Mouse (Mus musculus) brain, embryonic 14.5 days (tissue): ENCODE results near the gene Arap1.

Experiments
- CTCF ChIP-seq: fragments of 200-500 bp; IDR thresholded peaks from 2 replicates; pipeline ENCODE4 v1.5.1; 2012; ENCODE audit warnings: inconsistent platforms, mild to moderate bottlenecking, moderate library complexity, borderline replicate concordance; ENCODE audit not compliant: insufficient read depth, insufficient read length; ENCODE audit errors: extremely low read depth
- POLR2A ChIP-seq: fragments of 200-500 bp; IDR thresholded peaks from 2 replicates; pipeline ENCODE4 v1.6.1; 2012; ENCODE audit warnings: mild to moderate bottlenecking, inconsistent platforms, borderline replicate concordance; ENCODE audit not compliant: poor library complexity, insufficient read depth, insufficient read length, severe bottlenecking; ENCODE audit errors: extremely low read depth

GRCm38 (mm10) chr7:101360406-101360805 lies 12.5 kb downstream of the Arap1 start:
- no peak for TF ChIP-seq POLR2A
- no peak for TF ChIP-seq CTCF
